Mouse (Mus musculus): Measurements from ENCODE around the gene Tmem190. TPM values are rescaled to one million over a fixed set of nuclear protein-coding genes. Genes with fewer than 3 reads are reported as not detected.

Gene Tmem190
- polyA plus RNA-seq (2015; fragmentation: Illumina TruSeq; extraction: RNeasy Lipid Tissue Mini Kit (QIAGEN cat#74804); ENCODE audit: low read depth, low replicate concordance): not detected

GRCm38 (mm10) chr7:4782759-4783158 is at the start of gene Tmem190, which contains the start of gene Il11:
TSS of gene Tmem190 (plus strand) at chr7:4782937.
TSS of gene Il11 (minus strand) at chr7:4782859.

GRCm38 (mm10) chr7:4739544-4740275 is 43.0 kb upstream of the Tmem190 start, which contains the start of gene Kmt5c:
TSS of gene Kmt5c (plus strand) at chr7:4740115.

GRCm38 (mm10) chr7:4752821-4753570 is 29.7 kb upstream of the Tmem190 start, which contains the start of gene Cox6b2:
TSS of gene Cox6b2 (minus strand) at chr7:4753094.

GRCm38 (mm10) chr7:4771202-4771601 is 11.5 kb upstream of the Tmem190 start, which contains the start of gene Fam71e2:
TSS of gene Fam71e2 (minus strand) at chr7:4771302.

GRCm38 (mm10) chr7:4789436-4789935 is 6.7 kb downstream of the Tmem190 start, which contains the start of gene Tmem238:
TSS of gene Tmem238 (minus strand) at chr7:4789656.

GRCm38 (mm10) chr7:4792278-4793212 is 9.8 kb downstream of the Tmem190 start, which contains the start of gene Rpl28:
TSS of gene Rpl28 (plus strand) at chr7:4792874.

GRCm38 (mm10) chr7:4812303-4813104 is 29.8 kb downstream of the Tmem190 start, which contains the start of gene Ube2s:
TSS of gene Ube2s (minus strand) at chr7:4812590.

Other genes with a start within 250 kb of the Tmem190 start
- gene Syt5, start 235.4 kb upstream of the Tmem190 start, polyA plus RNA-seq (2015; fragmentation: Illumina TruSeq; extraction: RNeasy Lipid Tissue Mini Kit (QIAGEN cat#74804); ENCODE audit: low read depth, low replicate concordance): 318 TPM
- 0.92 TPM for gene Ptprh, start 178.9 kb upstream of the Tmem190 start, polyA plus RNA-seq (2015; fragmentation: Illumina TruSeq; extraction: RNeasy Lipid Tissue Mini Kit (QIAGEN cat#74804); ENCODE audit: low read depth, low replicate concordance)
- gene Tmem86b, start 151.5 kb upstream of the Tmem190 start, polyA plus RNA-seq (2015; fragmentation: Illumina TruSeq; extraction: RNeasy Lipid Tissue Mini Kit (QIAGEN cat#74804); ENCODE audit: low read depth, low replicate concordance): 13.2 TPM
- gene Ppp6r1, start 123.9 kb upstream of the Tmem190 start, polyA plus RNA-seq (2015; fragmentation: Illumina TruSeq; extraction: RNeasy Lipid Tissue Mini Kit (QIAGEN cat#74804); ENCODE audit: low read depth, low replicate concordance): 99.8 TPM
- gene Hspbp1, start 97.9 kb upstream of the Tmem190 start, polyA plus RNA-seq (2015; fragmentation: Illumina TruSeq; extraction: RNeasy Lipid Tissue Mini Kit (QIAGEN cat#74804); ENCODE audit: low read depth, low replicate concordance): 126 TPM
- gene Brsk1, start 92.3 kb upstream of the Tmem190 start, polyA plus RNA-seq (2015; fragmentation: Illumina TruSeq; extraction: RNeasy Lipid Tissue Mini Kit (QIAGEN cat#74804); ENCODE audit: low read depth, low replicate concordance): 257 TPM
- not detected for gene Tmem150b, start 57.7 kb upstream of the Tmem190 start, polyA plus RNA-seq (2015; fragmentation: Illumina TruSeq; extraction: RNeasy Lipid Tissue Mini Kit (QIAGEN cat#74804); ENCODE audit: low read depth, low replicate concordance)
- gene Kmt5c, start 42.8 kb upstream of the Tmem190 start, polyA plus RNA-seq (2015; fragmentation: Illumina TruSeq; extraction: RNeasy Lipid Tissue Mini Kit (QIAGEN cat#74804); ENCODE audit: low read depth, low replicate concordance): 21.4 TPM
- 12.2 TPM for gene Cox6b2, start 29.8 kb upstream of the Tmem190 start, polyA plus RNA-seq (2015; fragmentation: Illumina TruSeq; extraction: RNeasy Lipid Tissue Mini Kit (QIAGEN cat#74804); ENCODE audit: low read depth, low replicate concordance)
- gene Fam71e2, start 11.6 kb upstream of the Tmem190 start, polyA plus RNA-seq (2015; fragmentation: Illumina TruSeq; extraction: RNeasy Lipid Tissue Mini Kit (QIAGEN cat#74804); ENCODE audit: low read depth, low replicate concordance): not detected
- gene Il11, start 78 bp upstream of the Tmem190 start, polyA plus RNA-seq (2015; fragmentation: Illumina TruSeq; extraction: RNeasy Lipid Tissue Mini Kit (QIAGEN cat#74804); ENCODE audit: low read depth, low replicate concordance): 0.67 TPM
- 1.4 TPM for gene Tmem238, start 6.7 kb downstream of the Tmem190 start, polyA plus RNA-seq (2015; fragmentation: Illumina TruSeq; extraction: RNeasy Lipid Tissue Mini Kit (QIAGEN cat#74804); ENCODE audit: low read depth, low replicate concordance)
- 466 TPM for gene Rpl28, start 9.9 kb downstream of the Tmem190 start, polyA plus RNA-seq (2015; fragmentation: Illumina TruSeq; extraction: RNeasy Lipid Tissue Mini Kit (QIAGEN cat#74804); ENCODE audit: low read depth, low replicate concordance)
- gene Ube2s, start 29.7 kb downstream of the Tmem190 start, polyA plus RNA-seq (2015; fragmentation: Illumina TruSeq; extraction: RNeasy Lipid Tissue Mini Kit (QIAGEN cat#74804); ENCODE audit: low read depth, low replicate concordance): 175 TPM
- gene Shisa7, start 61.8 kb downstream of the Tmem190 start, polyA plus RNA-seq (2015; fragmentation: Illumina TruSeq; extraction: RNeasy Lipid Tissue Mini Kit (QIAGEN cat#74804); ENCODE audit: low read depth, low replicate concordance): 75.7 TPM
- gene Isoc2b, start 87.3 kb downstream of the Tmem190 start, polyA plus RNA-seq (2015; fragmentation: Illumina TruSeq; extraction: RNeasy Lipid Tissue Mini Kit (QIAGEN cat#74804); ENCODE audit: low read depth, low replicate concordance): 10.4 TPM
- 16.9 TPM for gene Isoc2a, start 94.2 kb downstream of the Tmem190 start, polyA plus RNA-seq (2015; fragmentation: Illumina TruSeq; extraction: RNeasy Lipid Tissue Mini Kit (QIAGEN cat#74804); ENCODE audit: low read depth, low replicate concordance)
- not detected for gene Gm36210, start 123.6 kb downstream of the Tmem190 start, polyA plus RNA-seq (2015; fragmentation: Illumina TruSeq; extraction: RNeasy Lipid Tissue Mini Kit (QIAGEN cat#74804); ENCODE audit: low read depth, low replicate concordance)
- gene Zfp628, start 132.3 kb downstream of the Tmem190 start, polyA plus RNA-seq (2015; fragmentation: Illumina TruSeq; extraction: RNeasy Lipid Tissue Mini Kit (QIAGEN cat#74804); ENCODE audit: low read depth, low replicate concordance): 5.6 TPM
- 103 TPM for gene Nat14, start 139.1 kb downstream of the Tmem190 start, polyA plus RNA-seq (2015; fragmentation: Illumina TruSeq; extraction: RNeasy Lipid Tissue Mini Kit (QIAGEN cat#74804); ENCODE audit: low read depth, low replicate concordance)
- gene Ssc5d, start 142.8 kb downstream of the Tmem190 start, polyA plus RNA-seq (2015; fragmentation: Illumina TruSeq; extraction: RNeasy Lipid Tissue Mini Kit (QIAGEN cat#74804); ENCODE audit: low read depth, low replicate concordance): 1.2 TPM
- gene Sbk2, start 181.5 kb downstream of the Tmem190 start, polyA plus RNA-seq (2015; fragmentation: Illumina TruSeq; extraction: RNeasy Lipid Tissue Mini Kit (QIAGEN cat#74804); ENCODE audit: low read depth, low replicate concordance): 0.45 TPM
- gene Sbk3, start 188.2 kb downstream of the Tmem190 start, polyA plus RNA-seq (2015; fragmentation: Illumina TruSeq; extraction: RNeasy Lipid Tissue Mini Kit (QIAGEN cat#74804); ENCODE audit: low read depth, low replicate concordance): 1.1 TPM
- gene Zfp579, start 213.2 kb downstream of the Tmem190 start, polyA plus RNA-seq (2015; fragmentation: Illumina TruSeq; extraction: RNeasy Lipid Tissue Mini Kit (QIAGEN cat#74804); ENCODE audit: low read depth, low replicate concordance): 16.7 TPM
- 10.3 TPM for gene Zfp524, start 231.5 kb downstream of the Tmem190 start, polyA plus RNA-seq (2015; fragmentation: Illumina TruSeq; extraction: RNeasy Lipid Tissue Mini Kit (QIAGEN cat#74804); ENCODE audit: low read depth, low replicate concordance)
- 15.9 TPM for gene Fiz1, start 231.8 kb downstream of the Tmem190 start, polyA plus RNA-seq (2015; fragmentation: Illumina TruSeq; extraction: RNeasy Lipid Tissue Mini Kit (QIAGEN cat#74804); ENCODE audit: low read depth, low replicate concordance)
- not detected for gene Gm44973, start 232.6 kb downstream of the Tmem190 start, polyA plus RNA-seq (2015; fragmentation: Illumina TruSeq; extraction: RNeasy Lipid Tissue Mini Kit (QIAGEN cat#74804); ENCODE audit: low read depth, low replicate concordance)
- 17.7 TPM for gene Zfp865, start 237.4 kb downstream of the Tmem190 start, polyA plus RNA-seq (2015; fragmentation: Illumina TruSeq; extraction: RNeasy Lipid Tissue Mini Kit (QIAGEN cat#74804); ENCODE audit: low read depth, low replicate concordance)
- gene Ccdc106, start 237.6 kb downstream of the Tmem190 start, polyA plus RNA-seq (2015; fragmentation: Illumina TruSeq; extraction: RNeasy Lipid Tissue Mini Kit (QIAGEN cat#74804); ENCODE audit: low read depth, low replicate concordance): 63.8 TPM

Data from brain, adult 10 weeks (tissue).